Mouse (Mus musculus) limb, embryonic 11.5 days (tissue): ENCODE measurements at regions not wholly inside any gene's neighbourhood (a gene's known extent, or its start where the extent isn't known, plus 50 kb on each side); places are given as distances from the start of the nearest gene placed in this dataset.

Experiments
- ATAC-seq: fragments of 200-750 bp; cut with Nextera tagmentation; 2 replicates; pipeline ENCODE4 v1.8.0; 2017; ENCODE audit warnings: low read depth; ENCODE audit not compliant: insufficient number of reproducible peaks, low FRiP score, low TSS enrichment
- DNase-seq: peaks from one replicate; pipeline ENCODE4 v3.0.0-alpha.2; 2015; ENCODE audit warnings: low spot score
- H3K27ac ChIP-seq: fragments of 300-500 bp; sonication (generic); replicated peaks from 2 replicates; pipeline ENCODE4 v1.5.1; 2014; ENCODE audit warnings: low read depth, mild to moderate bottlenecking, low read length
- H3K27me3 ChIP-seq: fragments of 300-500 bp; sonication (generic); 2 replicates; pipeline ENCODE4 v1.6.1; 2014; ENCODE audit warnings: mild to moderate bottlenecking, low read length, mixed read lengths; ENCODE audit not compliant: control insufficient read depth, insufficient read depth
- H3K36me3 ChIP-seq: fragments of 300-500 bp; sonication (generic); 2 replicates; pipeline ENCODE4 v1.6.1; 2014; ENCODE audit warnings: mild to moderate bottlenecking, low read length, moderate library complexity, mixed read lengths; ENCODE audit not compliant: control insufficient read depth, insufficient read depth
- H3K4me1 ChIP-seq: fragments of 300-500 bp; sonication (generic); 2 replicates; pipeline ENCODE4 v1.6.1; 2014; ENCODE audit warnings: low read length, mixed read lengths; ENCODE audit not compliant: control insufficient read depth, insufficient read depth
- H3K4me2 ChIP-seq: fragments of 300-500 bp; sonication (generic); 2 replicates; pipeline ENCODE4 v1.6.1; 2014; ENCODE audit warnings: low read depth, mild to moderate bottlenecking, moderate library complexity; ENCODE audit not compliant: severe bottlenecking
- H3K4me3 ChIP-seq: fragments of 300-500 bp; sonication (generic); 2 replicates; pipeline ENCODE4 v1.5.1; 2014; ENCODE audit warnings: low read depth, low read length
- H3K9ac ChIP-seq: fragments of 300-500 bp; sonication (generic); 2 replicates; pipeline ENCODE4 v1.6.1; 2014; ENCODE audit warnings: mild to moderate bottlenecking, low read length
- H3K9me3 ChIP-seq: fragments of 300-500 bp; sonication (generic); 2 replicates; pipeline ENCODE4 v1.6.1; 2016; ENCODE audit warnings: low read length; ENCODE audit not compliant: control insufficient read depth
- WGBS: fragments of 180-500 bp; shearing (Covaris S2); extraction: QIAGEN DNeasy Blood & Tissue Kit; methylation state at CpG from one replicate; pipeline ENCODE4 v1.1.7; 2014; 5-methylcytosine and 5-hydroxymethylcytosine counted together

GRCm38 (mm10) chr1:119186856-119187255 is 133.4 kb upstream of the Gli2 start:
- no peak overlapping the region for H3K4me2 ChIP-seq
- no peak for ATAC-seq
- H3K4me3 ChIP-seq, result no peak overlapping the region
- no peaks in the 10 kb centered on the region for H3K4me1 ChIP-seq
- no peak overlapping the region for H3K9ac ChIP-seq
- WGBS, result 76% methylated on average over 4 of the region's 4 CpGs
- H3K27ac ChIP-seq, result no peak overlapping the region
- no peak for DNase-seq
- H3K9me3 ChIP-seq, result no peaks in the 10 kb centered on the region
- 0 out of 2 replicates have a peak, but pooled peaks cover 9% of the 10 kb centered on the region for H3K27me3 ChIP-seq
- H3K36me3 ChIP-seq, result no peaks in the 10 kb centered on the region

GRCm38 (mm10) chr1:119183558-119184270 is 130.3 kb upstream of the Gli2 start:
- no peaks in the 10 kb centered on the region for H3K36me3 ChIP-seq
- no peak overlapping the region; the same call in 1 of the 2 replicates for H3K4me2 ChIP-seq
- no peak overlapping the region for H3K4me3 ChIP-seq
- H3K27me3 ChIP-seq, result 0 out of 2 replicates have a peak, but pooled peaks cover under 1% of the 10 kb centered on the region
- no peaks in the 10 kb centered on the region for H3K9me3 ChIP-seq
- H3K27ac ChIP-seq, result no peak overlapping the region
- ATAC-seq (no peak), DNase-seq (no peak)
- H3K4me1 ChIP-seq, result no peaks in the 10 kb centered on the region
- H3K9ac ChIP-seq, result no peak overlapping the region
- 50% methylated on average over 17 of the region's 17 CpGs for WGBS

DNA sequence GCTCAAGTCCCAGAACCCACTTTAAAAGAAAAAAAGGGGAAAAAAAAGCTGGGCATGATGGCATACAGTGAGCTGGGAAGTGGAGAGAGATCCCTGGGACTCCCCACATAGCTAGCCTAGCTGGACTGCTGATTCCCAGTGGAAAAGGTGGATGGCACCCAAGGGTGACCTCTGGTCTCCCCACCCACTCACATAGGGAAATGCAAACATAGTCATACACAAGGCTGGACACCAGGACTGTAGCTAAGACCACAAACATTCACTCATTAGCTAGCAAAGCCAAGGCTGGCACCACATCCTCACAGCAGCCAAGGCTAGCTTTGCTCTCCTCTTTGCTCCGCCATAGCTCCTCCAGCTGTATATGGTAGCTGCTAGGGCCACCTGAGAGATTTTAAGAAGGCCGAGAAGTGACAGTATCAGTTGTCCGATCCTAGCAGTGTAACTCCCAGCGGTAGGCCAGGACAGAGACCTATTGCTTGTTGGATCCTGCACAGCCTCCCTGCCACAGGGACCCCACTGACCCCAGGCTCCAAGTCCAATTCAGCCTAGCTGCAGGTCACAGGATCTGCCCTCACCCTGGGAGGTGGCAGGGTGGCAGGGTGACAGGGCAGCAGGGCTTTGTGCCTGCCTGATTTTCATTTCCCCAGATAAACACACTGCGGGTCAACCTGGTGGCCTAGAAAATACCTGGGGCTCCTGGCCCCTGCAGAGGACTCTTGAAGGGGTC is 119.8 kb upstream of the Gli2 start:
- Histone ChIP-seq H3K36me3 (no peaks in the 10 kb centered on the region), H3K27me3 (no peaks in the 10 kb centered on the region), H3K9ac (no peak overlapping the region), H3K9me3 (no peaks in the 10 kb centered on the region), H3K4me1 (no peaks in the 10 kb centered on the region), H3K4me3 (no peak overlapping the region), H3K27ac (no peak overlapping the region), H3K4me2 (no peak overlapping the region)
- DNase-seq (no peak), ATAC-seq (no peak)
- 90% methylated on average over 5 of the region's 5 CpGs for WGBS

- DNase-seq, result no peak
- WGBS, result 79% methylated on average over 5 of the region's 5 CpGs
- no peak for ATAC-seq
- H3K4me3 ChIP-seq, result no peak overlapping the region
- H3K4me2 ChIP-seq, result no peak overlapping the region
- H3K36me3 ChIP-seq, result no peaks in the 10 kb centered on the region
- no peaks in the 10 kb centered on the region for H3K4me1 ChIP-seq
- H3K27ac ChIP-seq, result no peak overlapping the region
- H3K9ac ChIP-seq, result no peak overlapping the region
- no peaks in the 10 kb centered on the region for H3K9me3 ChIP-seq
- no peaks in the 10 kb centered on the region for H3K27me3 ChIP-seq
Measured at GRCm38 (mm10) chr1:119167443-119167842, 114.0 kb upstream of the Gli2 start.

- H3K36me3 ChIP-seq, result no peaks in the 10 kb centered on the region
- ATAC-seq (no peak), DNase-seq (no peak)
- no peaks in the 10 kb centered on the region for H3K27me3 ChIP-seq
- no peaks in the 10 kb centered on the region for H3K4me1 ChIP-seq
- H3K4me3 ChIP-seq, result no peak overlapping the region
- H3K4me2 ChIP-seq, result no peak overlapping the region
- no peak overlapping the region for H3K9ac ChIP-seq
- H3K27ac ChIP-seq, result no peak overlapping the region
- H3K9me3 ChIP-seq, result no peaks in the 10 kb centered on the region
- 89% methylated on average over 7 of the region's 7 CpGs for WGBS
Measured at GRCm38 (mm10) chr1:119166286-119166685, 112.9 kb upstream of the Gli2 start.

DNA sequence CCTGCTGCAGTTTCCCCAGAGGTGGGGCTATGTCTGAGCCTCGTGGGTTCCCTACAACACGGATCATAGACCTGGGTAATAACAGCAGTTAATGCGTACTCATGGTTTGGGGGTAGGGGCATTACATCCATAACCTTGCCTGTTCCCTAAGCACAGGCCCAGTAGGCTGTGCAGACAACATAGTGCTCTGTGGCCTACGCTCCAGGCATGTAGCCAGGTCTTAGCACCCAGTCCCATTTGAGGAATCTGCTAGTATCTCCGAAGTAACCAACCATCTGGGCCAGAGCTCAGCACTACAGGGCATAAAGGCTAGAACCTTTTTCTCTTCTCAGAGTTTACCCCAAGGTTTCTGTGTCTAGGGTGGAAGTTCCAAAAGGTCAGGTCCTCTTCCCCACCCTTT is 111.4 kb upstream of the Gli2 start:
- no peaks in the 10 kb centered on the region for H3K27me3 ChIP-seq
- 88% methylated on average over 5 of the region's 5 CpGs for WGBS
- no peaks in the 10 kb centered on the region for H3K36me3 ChIP-seq
- H3K27ac ChIP-seq, result no peak overlapping the region
- H3K4me3 ChIP-seq, result no peak overlapping the region
- ATAC-seq (no peak), DNase-seq (no peak)
- H3K4me1 ChIP-seq, result no peaks in the 10 kb centered on the region
- H3K4me2 ChIP-seq, result no peak overlapping the region
- no peak overlapping the region for H3K9ac ChIP-seq
- no peaks in the 10 kb centered on the region for H3K9me3 ChIP-seq

DNA sequence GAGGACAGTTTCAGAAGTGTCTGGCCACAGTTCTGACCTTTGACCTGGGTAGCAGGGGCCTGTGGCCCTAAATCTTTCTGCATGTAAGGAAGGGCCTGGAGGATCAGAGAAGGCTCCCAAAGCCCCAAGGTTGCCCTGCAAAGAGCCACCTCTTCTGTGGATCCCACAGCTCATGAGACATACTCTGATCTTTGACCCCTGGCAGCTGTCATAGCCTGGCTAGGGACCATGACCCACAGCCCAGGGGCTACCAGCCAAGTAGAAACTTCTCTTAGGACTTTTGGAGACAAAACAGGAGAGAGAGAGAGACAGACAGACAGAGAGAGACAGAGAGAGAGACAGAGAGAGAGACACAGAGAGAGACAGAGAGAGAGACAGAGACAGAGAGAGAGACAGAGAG is 110.4 kb upstream of the Gli2 start:
- Histone ChIP-seq H3K9me3 (no peaks in the 10 kb centered on the region), H3K9ac (no peak overlapping the region), H3K4me1 (no peaks in the 10 kb centered on the region), H3K27ac (no peak overlapping the region), H3K4me2 (no peak overlapping the region), H3K4me3 (no peak overlapping the region), H3K36me3 (no peaks in the 10 kb centered on the region), H3K27me3 (no peaks in the 10 kb centered on the region)
- ATAC-seq (no peak), DNase-seq (no peak)

DNA sequence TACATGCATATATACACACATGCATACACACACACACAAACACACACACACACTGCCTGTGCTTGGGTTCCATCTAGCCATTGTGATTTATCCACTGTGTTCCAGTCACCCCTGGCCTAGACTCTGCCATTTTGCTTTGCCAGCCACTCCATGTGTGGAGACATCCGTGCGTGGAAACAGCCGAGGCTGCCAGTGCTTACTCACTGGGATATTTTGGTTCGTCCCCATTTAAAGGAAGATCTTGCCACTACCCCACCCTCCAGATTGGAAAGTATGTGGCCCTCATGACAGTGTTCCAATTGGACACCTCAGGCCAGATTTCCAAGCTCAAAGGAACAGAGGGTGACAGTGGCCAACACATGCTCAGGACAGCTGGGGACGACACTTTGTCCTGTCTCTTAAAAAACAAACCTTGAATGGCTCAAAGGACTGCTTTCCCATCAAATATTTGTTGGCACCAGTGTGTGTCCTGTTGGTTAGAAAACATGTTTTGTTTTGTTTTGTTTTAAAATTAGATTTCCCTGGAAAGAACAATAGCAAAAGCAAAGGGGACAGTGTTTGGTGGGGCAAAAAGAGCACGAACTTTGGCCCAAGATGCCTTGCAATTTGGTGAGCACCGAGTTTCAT is 109.8 kb upstream of the Gli2 start:
- no peak overlapping the region for H3K27ac ChIP-seq
- H3K9me3 ChIP-seq, result no peaks in the 10 kb centered on the region
- H3K4me1 ChIP-seq, result no peaks in the 10 kb centered on the region
- ATAC-seq, result no peak
- no peak overlapping the region for H3K9ac ChIP-seq
- no peaks in the 10 kb centered on the region for H3K36me3 ChIP-seq
- H3K27me3 ChIP-seq, result no peaks in the 10 kb centered on the region
- 82% methylated on average over 7 of the region's 7 CpGs for WGBS
- no peak overlapping the region for H3K4me2 ChIP-seq
- no peak for DNase-seq
- no peak overlapping the region for H3K4me3 ChIP-seq
